ENCODE assay signal across 8 mouse cellular contexts in genomic region chr1:165763635-165764372, GRCm38 (mm10). TPM values are rescaled to one million over a fixed set of nuclear protein-coding genes. Genes with fewer than 3 reads are reported as not detected.
DNase-seq lines count a peak whose midpoint lies in the region; ATAC-seq lines count a peak whose summit lies in the region.

Gene Creg1 (plus strand): TSS chr1:165763746.

- DNase-seq in c-Kit-negative CD71-positive TER-119-positive erythroid progenitor cells, embryonic 14.5 days (ENCODE audit: low read depth, low spot score), result peak; percentile 93
- peak; percentile 92 for DNase-seq in forebrain, embryonic 10.5 days (ENCODE audit: extremely low spot score, low spot score)
- DNase-seq in kidney, postnatal 36 days, result peak; percentile 97
- peak; percentile 86 for DNase-seq in telencephalon, adult 2 months (ENCODE audit: low read depth, low spot score)

- H3K36me3 ChIP-seq in forebrain, embryonic 10.5 days (replicated peaks), result no peaks in the 10 kb centered on the region
- H3K36me3 ChIP-seq in heart, embryonic 15.5 days, result no peaks in the 10 kb centered on the region
- peaks cover 11% of the 10 kb centered on the region for H3K36me3 ChIP-seq in liver, embryonic 15.5 days (replicated peaks)
- H3K36me3 ChIP-seq in neural tube, embryonic 12.5 days, result no peaks in the 10 kb centered on the region

- H3K9ac ChIP-seq in heart, embryonic 15.5 days, result peak within 1 kb of the TSS; percentile 87
- peak within 1 kb of the TSS; percentile 96 for H3K9ac ChIP-seq in liver, embryonic 15.5 days
- peak within 1 kb of the TSS; percentile 73 for H3K9ac ChIP-seq in neural tube, embryonic 12.5 days

- H3K27ac ChIP-seq in forebrain, embryonic 10.5 days, result peak within 1 kb of the TSS; percentile 86
- peak within 1 kb of the TSS; percentile 77 for H3K27ac ChIP-seq in heart, embryonic 15.5 days
- peak within 1 kb of the TSS; percentile 98 for H3K27ac ChIP-seq in liver, embryonic 15.5 days (replicated peaks)
- H3K27ac ChIP-seq in neural tube, embryonic 12.5 days, result no peak within 1 kb of the TSS

- WGBS in forebrain, embryonic 10.5 days, result under 1% methylated on average over 57 of the region's 57 CpGs
- WGBS in heart, embryonic 15.5 days, result under 1% methylated on average over 57 of the region's 57 CpGs
- 0% methylated on average over 57 of the region's 57 CpGs for WGBS in liver, embryonic 15.5 days (ENCODE audit: insufficient replicate concordance)
- under 1% methylated on average over 57 of the region's 57 CpGs for WGBS in neural tube, embryonic 12.5 days

- H3K4me1 ChIP-seq in forebrain, embryonic 10.5 days, result peaks cover 32% of the 10 kb centered on the region
- H3K4me1 ChIP-seq in heart, embryonic 15.5 days (replicated peaks), result peaks cover 21% of the 10 kb centered on the region
- peaks cover 57% of the 10 kb centered on the region for H3K4me1 ChIP-seq in liver, embryonic 15.5 days (replicated peaks)
- H3K4me1 ChIP-seq in neural tube, embryonic 12.5 days, result peaks cover 9% of the 10 kb centered on the region; the same call in 1 of the 2 replicates

- H3K4me3 ChIP-seq in forebrain, embryonic 10.5 days, result peak within 1 kb of the TSS; percentile 73
- H3K4me3 ChIP-seq in heart, embryonic 15.5 days, result peak within 1 kb of the TSS; percentile 90
- peak within 1 kb of the TSS; percentile 88 for H3K4me3 ChIP-seq in liver, embryonic 15.5 days (replicated peaks)
- peak within 1 kb of the TSS; percentile 72 for H3K4me3 ChIP-seq in neural tube, embryonic 12.5 days

- ATAC-seq in CD4-positive, CD25-positive, alpha-beta regulatory T cell, adult 4 months, result peak; percentile 98
- ATAC-seq in heart, embryonic 15.5 days (replicated peaks; ENCODE audit: insufficient number of reproducible peaks, insufficient read depth, low FRiP score, low read depth), result peak; percentile 96
- ATAC-seq in liver, embryonic 15.5 days (ENCODE audit: insufficient read depth), result peak; percentile 88
- ATAC-seq in neural tube, embryonic 12.5 days (ENCODE audit: low FRiP score, low read depth), result peak; percentile 99

- H3K9me3 ChIP-seq in forebrain, embryonic 10.5 days, result no peaks in the 10 kb centered on the region; the same call in 1 of the 2 replicates
- H3K9me3 ChIP-seq in heart, embryonic 15.5 days (replicated peaks), result no peaks in the 10 kb centered on the region
- H3K9me3 ChIP-seq in liver, embryonic 15.5 days (replicated peaks), result no peaks in the 10 kb centered on the region
- no peaks in the 10 kb centered on the region for H3K9me3 ChIP-seq in neural tube, embryonic 12.5 days

- H3K27me3 ChIP-seq in forebrain, embryonic 10.5 days (ENCODE audit: poor library complexity, severe bottlenecking), result peaks cover 50% of the 10 kb centered on the region
- no peaks in the 10 kb centered on the region for H3K27me3 ChIP-seq in heart, embryonic 15.5 days
- H3K27me3 ChIP-seq in liver, embryonic 15.5 days, result no peaks in the 10 kb centered on the region
- H3K27me3 ChIP-seq in neural tube, embryonic 12.5 days (replicated peaks), result peaks cover 19% of the 10 kb centered on the region; the same call in 1 of the 2 replicates

- peak within 1 kb of the TSS; percentile 89 for H3K4me2 ChIP-seq in heart, embryonic 15.5 days
- peak within 1 kb of the TSS; percentile 87 for H3K4me2 ChIP-seq in liver, embryonic 15.5 days
- peak within 1 kb of the TSS; percentile 96 for H3K4me2 ChIP-seq in neural tube, embryonic 12.5 days (replicated peaks)

RNA-seq across cellular contexts. Expression of gene Creg1, which starts in this region (rescaled TPM):
- polyA plus RNA-seq in CD4-positive, CD25-positive, alpha-beta regulatory T cell, adult 4 months (2017; shearing (Covaris generic)), result 10 to 100 TPM; 17.4 to 25.9 TPM
- 33.7 and 34.3 TPM in 2 replicates for polyA plus RNA-seq in forebrain, embryonic 10.5 days (2016; fragmentation: Nextera tagmentation; extraction: Ambion mirVana)
- polyA plus RNA-seq in heart, embryonic 15.5 days (2015; fragmentation: Nextera tagmentation; extraction: Ambion mirVana), result 69.9 and 75.6 TPM in 2 replicates
- 334 TPM in 2 replicates for polyA plus RNA-seq in liver, embryonic 15.5 days (2015; fragmentation: Nextera tagmentation; extraction: Ambion mirVana)
- 33.0 and 33.1 TPM in 2 replicates for polyA plus RNA-seq in neural tube, embryonic 12.5 days (2016; fragmentation: Nextera tagmentation; extraction: Ambion mirVana)
